Mouse (Mus musculus): Measurements from ENCODE around the gene Nfasc. TPM values are rescaled to one million over a fixed set of nuclear protein-coding genes. Genes with fewer than 3 reads are reported as not detected.
A peak's percentile ranks its signal among the peaks of the same experiment; 100 is the strongest.

Nfasc gene
- polyA plus RNA-seq, 1 experiment from 2014 or later = 0.24 TPM

DNA sequence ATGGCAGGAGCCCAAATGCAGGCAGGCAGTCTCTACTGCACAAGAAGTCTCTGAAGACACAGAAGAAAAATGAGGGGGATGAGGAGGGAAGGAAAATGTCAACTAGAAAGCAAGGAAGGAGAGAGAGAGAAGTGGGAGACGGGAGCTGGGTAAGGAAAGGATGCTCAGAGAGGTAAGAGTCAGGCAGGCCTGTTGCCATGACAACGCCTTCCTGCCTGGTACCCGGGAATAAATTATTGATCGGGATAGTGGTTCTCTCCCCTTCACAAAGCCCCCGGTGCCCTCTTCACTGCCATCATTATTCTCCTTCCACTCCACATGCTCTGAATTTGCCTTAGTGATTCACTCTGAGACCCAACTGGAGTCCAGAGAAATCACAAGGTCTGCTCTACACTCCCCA, 23.4 kb downstream of the Nfasc start:
- Histone ChIP-seq H3K36me3 (ENCODE audit: control insufficient read depth, insufficient read depth, low read length) (no peaks in the 10 kb centered on the region), H3K9ac (ENCODE audit: low read depth, low read length) (no peak overlapping the region), H3K4me2 (no peak overlapping the region), H3K27ac (ENCODE audit: low read depth, low read length) (no peak overlapping the region), H3K27me3 (ENCODE audit: control insufficient read depth, insufficient read depth, low read length) (no peaks in the 10 kb centered on the region; the same call in 1 of the 2 replicates), H3K4me1 (ENCODE audit: control insufficient read depth, insufficient read depth, low read length) (no peaks in the 10 kb centered on the region), H3K9me3 (replicated peaks; ENCODE audit: control insufficient read depth, low read length) (no peaks in the 10 kb centered on the region), H3K4me3 (ENCODE audit: low read depth, low read length) (no peak overlapping the region)
- ATAC-seq (replicated peaks; ENCODE audit: insufficient number of reproducible peaks, low FRiP score, low TSS enrichment) = no peak
- 77% methylated on average over 5 of the region's 5 CpGs for WGBS (ENCODE audit: insufficient replicate concordance)

DNA sequence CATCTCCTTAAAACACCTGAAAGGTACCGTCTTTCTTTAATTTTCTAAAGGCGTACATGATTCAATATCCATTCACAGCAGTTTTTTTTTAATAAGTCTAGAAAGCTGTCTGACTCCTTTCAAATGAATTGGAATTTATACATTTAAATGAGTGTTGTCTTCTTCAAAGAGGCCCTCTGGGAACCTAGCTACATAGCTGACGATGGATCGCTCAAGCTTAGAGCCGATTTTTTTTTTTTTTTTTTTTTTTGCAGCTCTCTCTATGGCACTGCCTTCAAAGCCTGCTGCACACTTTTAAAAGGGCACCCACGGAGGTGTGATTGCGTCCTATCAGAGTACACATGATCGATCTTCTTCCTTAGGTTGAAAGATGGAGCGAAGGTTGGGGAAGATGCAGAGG, 26.6 kb downstream of the Nfasc start:
- WGBS (ENCODE audit: insufficient replicate concordance) = 87% methylated on average over 9 of the region's 9 CpGs
- Histone ChIP-seq H3K4me2 (no peak overlapping the region), H3K27me3 (ENCODE audit: control insufficient read depth, insufficient read depth, low read length) (no peaks in the 10 kb centered on the region; the same call in 1 of the 2 replicates), H3K27ac (ENCODE audit: low read depth, low read length) (no peak overlapping the region), H3K36me3 (ENCODE audit: control insufficient read depth, insufficient read depth, low read length) (no peaks in the 10 kb centered on the region), H3K9ac (ENCODE audit: low read depth, low read length) (no peak overlapping the region), H3K9me3 (replicated peaks; ENCODE audit: control insufficient read depth, low read length) (no peaks in the 10 kb centered on the region), H3K4me1 (ENCODE audit: control insufficient read depth, insufficient read depth, low read length) (no peaks in the 10 kb centered on the region), H3K4me3 (ENCODE audit: low read depth, low read length) (no peak overlapping the region)
- ATAC-seq (replicated peaks; ENCODE audit: insufficient number of reproducible peaks, low FRiP score, low TSS enrichment) = no peak

DNA sequence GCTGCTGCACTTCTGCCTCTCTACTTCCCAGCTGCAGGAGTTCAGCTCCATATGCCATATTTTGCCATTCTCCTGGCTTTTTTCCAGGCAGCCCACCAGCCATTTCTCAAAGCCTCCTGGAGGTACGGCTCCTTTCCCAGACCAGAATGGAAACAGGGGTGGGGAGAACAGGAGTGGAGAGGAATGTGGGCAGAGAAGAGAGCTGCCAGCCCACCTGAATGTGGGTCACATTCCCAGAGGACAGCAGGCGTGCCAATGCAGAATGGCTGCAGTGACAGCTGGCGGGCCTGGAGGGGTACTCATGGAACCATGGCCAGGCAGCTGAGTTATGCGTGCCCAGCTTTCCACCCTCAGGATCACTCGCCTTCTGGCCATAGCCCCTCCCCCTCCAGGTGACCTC, 32.2 kb downstream of the Nfasc start:
- Histone ChIP-seq H3K27me3 (ENCODE audit: control insufficient read depth, insufficient read depth, low read length) (peaks cover 3% of the 10 kb centered on the region; the same call in 1 of the 2 replicates), H3K4me2 (no peak overlapping the region), H3K4me1 (ENCODE audit: control insufficient read depth, insufficient read depth, low read length) (no peaks in the 10 kb centered on the region), H3K27ac (ENCODE audit: low read depth, low read length) (no peak overlapping the region), H3K9ac (ENCODE audit: low read depth, low read length) (no peak overlapping the region), H3K4me3 (ENCODE audit: low read depth, low read length) (no peak overlapping the region), H3K36me3 (ENCODE audit: control insufficient read depth, insufficient read depth, low read length) (no peaks in the 10 kb centered on the region), H3K9me3 (replicated peaks; ENCODE audit: control insufficient read depth, low read length) (no peaks in the 10 kb centered on the region)
- ATAC-seq (replicated peaks; ENCODE audit: insufficient number of reproducible peaks, low FRiP score, low TSS enrichment) = no peak
- WGBS (ENCODE audit: insufficient replicate concordance) = 64% methylated on average over 5 of the region's 5 CpGs

DNA sequence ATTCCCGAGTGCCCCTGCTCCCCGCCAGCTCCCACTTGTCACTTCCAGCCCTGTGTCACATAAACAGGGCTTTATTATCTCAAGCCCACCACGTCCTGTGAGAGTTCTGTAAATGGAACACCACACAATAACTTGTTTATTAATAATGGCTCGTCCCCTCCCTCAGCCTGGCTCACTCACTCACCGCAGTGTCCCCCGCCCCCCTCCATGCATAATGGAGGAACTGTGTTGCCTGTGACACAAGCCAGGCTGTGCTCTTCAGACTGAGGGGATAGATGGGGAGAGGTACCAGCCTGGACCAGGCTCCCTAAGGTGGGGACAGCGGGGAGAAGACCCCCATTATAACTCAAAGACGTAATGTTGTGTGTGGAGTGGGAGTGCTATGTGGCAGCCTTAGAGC, 34.3 kb downstream of the Nfasc start:
- Histone ChIP-seq H3K27me3 (ENCODE audit: control insufficient read depth, insufficient read depth, low read length) (peaks cover 7% of the 10 kb centered on the region), H3K9me3 (replicated peaks; ENCODE audit: control insufficient read depth, low read length) (no peaks in the 10 kb centered on the region), H3K4me2 (peak overlapping the region; percentile 47), H3K4me1 (ENCODE audit: control insufficient read depth, insufficient read depth, low read length) (no peaks in the 10 kb centered on the region), H3K27ac (ENCODE audit: low read depth, low read length) (no peak overlapping the region), H3K9ac (ENCODE audit: low read depth, low read length) (no peak overlapping the region), H3K36me3 (ENCODE audit: control insufficient read depth, insufficient read depth, low read length) (no peaks in the 10 kb centered on the region), H3K4me3 (ENCODE audit: low read depth, low read length) (no peak overlapping the region)
- no peak for ATAC-seq (replicated peaks; ENCODE audit: insufficient number of reproducible peaks, low FRiP score, low TSS enrichment)
- 60% methylated on average over 8 of the region's 8 CpGs for WGBS (ENCODE audit: insufficient replicate concordance)

DNA sequence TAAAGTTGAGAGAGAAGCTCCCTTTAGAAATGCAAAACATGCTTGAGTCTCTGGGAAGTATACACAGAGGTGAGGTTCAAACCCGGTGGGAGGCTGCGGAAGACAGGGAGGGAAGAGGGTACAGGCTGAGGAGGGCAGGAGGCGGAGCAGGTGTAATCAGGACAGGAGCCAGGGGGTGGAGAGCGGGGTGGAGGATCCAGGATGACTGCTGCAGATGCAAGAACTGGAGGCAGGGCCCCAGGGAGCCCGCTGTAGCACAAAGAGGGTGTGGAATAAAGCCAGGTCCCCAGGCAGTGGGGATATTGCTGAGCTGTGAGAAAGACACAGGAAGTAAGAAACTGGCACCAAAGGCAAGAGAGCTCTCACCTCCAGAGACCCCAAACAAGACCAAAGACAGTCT, 38.1 kb downstream of the Nfasc start:
- Histone ChIP-seq H3K36me3 (ENCODE audit: control insufficient read depth, insufficient read depth, low read length) (no peaks in the 10 kb centered on the region), H3K4me1 (ENCODE audit: control insufficient read depth, insufficient read depth, low read length) (no peaks in the 10 kb centered on the region), H3K9ac (ENCODE audit: low read depth, low read length) (no peak overlapping the region), H3K9me3 (replicated peaks; ENCODE audit: control insufficient read depth, low read length) (no peaks in the 10 kb centered on the region), H3K4me2 (no peak overlapping the region), H3K4me3 (ENCODE audit: low read depth, low read length) (no peak overlapping the region), H3K27ac (ENCODE audit: low read depth, low read length) (no peak overlapping the region), H3K27me3 (ENCODE audit: control insufficient read depth, insufficient read depth, low read length) (peaks cover 7% of the 10 kb centered on the region)
- WGBS (ENCODE audit: insufficient replicate concordance) = 17% methylated on average over 5 of the region's 5 CpGs
- no peak for ATAC-seq (replicated peaks; ENCODE audit: insufficient number of reproducible peaks, low FRiP score, low TSS enrichment)

DNA sequence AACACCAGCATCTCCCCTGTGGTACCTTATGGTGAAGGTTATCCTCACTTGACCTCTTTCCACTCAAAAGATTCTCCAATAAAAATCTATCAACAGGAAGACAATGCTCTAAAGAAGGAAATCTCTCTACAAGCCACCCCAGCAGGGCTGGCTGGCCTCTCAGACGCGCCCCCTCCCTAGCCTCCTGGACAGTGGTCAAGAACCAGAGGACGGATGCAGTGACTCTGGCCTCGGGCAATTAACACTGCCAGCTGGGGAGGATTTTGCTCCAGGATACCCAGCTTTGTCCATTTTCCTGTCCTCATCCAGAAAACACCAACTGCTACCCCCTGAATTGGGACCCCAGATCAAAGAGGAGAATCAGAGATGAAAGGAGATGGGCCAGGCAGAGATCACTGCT, 44.7 kb downstream of the Nfasc start:
- no peak for ATAC-seq (replicated peaks; ENCODE audit: insufficient number of reproducible peaks, low FRiP score, low TSS enrichment)
- WGBS (ENCODE audit: insufficient replicate concordance) = 68% methylated on average over 4 of the region's 4 CpGs
- H3K9ac ChIP-seq (ENCODE audit: low read depth, low read length) = no peak overlapping the region

DNA sequence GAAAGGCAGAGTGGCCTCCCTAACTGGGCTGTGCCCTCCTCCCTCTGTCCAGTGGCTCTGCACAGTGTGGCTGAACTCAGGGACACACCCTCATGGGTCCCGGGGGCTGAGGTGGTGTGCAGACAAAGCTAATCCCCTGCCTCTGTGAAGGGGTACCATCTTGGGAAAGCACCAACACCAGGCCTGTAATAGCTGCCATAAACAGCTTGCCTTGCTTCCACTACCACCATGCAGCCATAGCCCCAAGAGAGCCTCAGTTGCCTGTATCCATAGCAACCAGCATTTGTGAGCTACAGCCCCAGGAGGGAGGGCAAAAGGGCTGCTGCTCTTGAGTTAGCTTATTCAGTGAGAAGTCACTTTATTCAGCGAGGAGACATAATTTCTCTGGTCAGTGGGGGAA, 45.4 kb downstream of the Nfasc start:
- WGBS (ENCODE audit: insufficient replicate concordance) = 32% methylated on average over 2 of the region's 2 CpGs

More for the DNA sequence above, 44.7 kb downstream of the Nfasc start:
- Histone ChIP-seq H3K4me1 (ENCODE audit: control insufficient read depth, insufficient read depth, low read length) (no peaks in the 10 kb centered on the region), H3K27ac (ENCODE audit: low read depth, low read length) (no peak overlapping the region), H3K4me3 (ENCODE audit: low read depth, low read length) (no peak overlapping the region), H3K36me3 (ENCODE audit: control insufficient read depth, insufficient read depth, low read length) (no peaks in the 10 kb centered on the region), H3K9me3 (replicated peaks; ENCODE audit: control insufficient read depth, low read length) (no peaks in the 10 kb centered on the region), H3K4me2 (no peak overlapping the region), H3K27me3 (ENCODE audit: control insufficient read depth, insufficient read depth, low read length) (no peaks in the 10 kb centered on the region)

DNA sequence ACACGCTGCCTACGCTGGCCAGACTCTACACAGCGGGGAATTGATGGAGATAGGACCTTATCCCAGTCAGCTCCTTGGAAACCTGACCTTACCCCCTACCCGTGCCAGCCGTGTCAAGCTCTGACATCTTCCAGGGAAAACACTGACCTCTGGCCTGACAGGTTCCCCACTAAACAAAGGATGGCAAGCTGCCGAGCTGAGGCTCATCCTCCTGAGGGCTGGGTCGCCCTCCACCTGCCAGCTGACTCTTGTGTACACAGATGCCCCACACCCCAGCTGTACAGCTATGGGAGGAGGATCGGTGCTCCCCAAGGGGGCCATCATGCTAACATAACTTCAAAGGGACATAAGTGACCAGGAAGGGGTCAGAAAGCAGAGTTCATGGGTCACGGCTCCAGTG, 47.6 kb downstream of the Nfasc start:
- Histone ChIP-seq H3K27ac (ENCODE audit: low read depth, low read length) (no peak overlapping the region), H3K9ac (ENCODE audit: low read depth, low read length) (no peak overlapping the region)

More for the DNA sequence above, 45.4 kb downstream of the Nfasc start:
- no peak overlapping the region for H3K4me2 ChIP-seq
- H3K4me3 ChIP-seq (ENCODE audit: low read depth, low read length) = no peak overlapping the region
- H3K9me3 ChIP-seq (replicated peaks; ENCODE audit: control insufficient read depth, low read length) = no peaks in the 10 kb centered on the region
- no peak for ATAC-seq (replicated peaks; ENCODE audit: insufficient number of reproducible peaks, low FRiP score, low TSS enrichment)
- H3K36me3 ChIP-seq (ENCODE audit: control insufficient read depth, insufficient read depth, low read length) = no peaks in the 10 kb centered on the region
- H3K4me1 ChIP-seq (ENCODE audit: control insufficient read depth, insufficient read depth, low read length) = no peaks in the 10 kb centered on the region
- no peak overlapping the region for H3K9ac ChIP-seq (ENCODE audit: low read depth, low read length)
- no peak overlapping the region for H3K27ac ChIP-seq (ENCODE audit: low read depth, low read length)
- H3K27me3 ChIP-seq (ENCODE audit: control insufficient read depth, insufficient read depth, low read length) = no peaks in the 10 kb centered on the region

DNA sequence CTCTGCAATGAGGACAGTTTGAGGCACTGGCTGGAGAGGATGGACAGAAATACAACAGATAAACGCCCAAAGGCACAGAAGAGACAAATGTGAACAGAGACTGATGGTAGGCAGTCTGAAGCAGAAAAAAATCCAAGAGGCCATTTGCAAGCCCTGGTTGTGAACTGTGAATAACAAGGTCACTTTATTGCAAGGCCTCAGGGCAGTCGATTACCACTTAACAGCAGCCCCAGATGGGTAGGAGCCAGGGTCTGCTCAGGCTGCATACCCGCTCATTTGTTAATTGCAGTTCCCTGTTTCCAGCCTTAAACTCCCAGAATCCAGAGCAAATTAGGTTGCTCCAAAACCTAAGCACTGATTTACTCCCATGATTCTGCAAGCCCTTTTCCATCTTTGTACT, 52.4 kb downstream of the Nfasc start:
- WGBS (ENCODE audit: insufficient replicate concordance) = 63% methylated on average over 3 of the region's 3 CpGs
- Histone ChIP-seq H3K36me3 (ENCODE audit: control insufficient read depth, insufficient read depth, low read length) (no peaks in the 10 kb centered on the region), H3K9me3 (replicated peaks; ENCODE audit: control insufficient read depth, low read length) (no peaks in the 10 kb centered on the region), H3K4me1 (ENCODE audit: control insufficient read depth, insufficient read depth, low read length) (peaks cover 3% of the 10 kb centered on the region; the same call in 1 of the 2 replicates), H3K4me2 (no peak overlapping the region), H3K4me3 (ENCODE audit: low read depth, low read length) (no peak overlapping the region), H3K9ac (ENCODE audit: low read depth, low read length) (no peak overlapping the region), H3K27me3 (ENCODE audit: control insufficient read depth, insufficient read depth, low read length) (peaks cover 3% of the 10 kb centered on the region; the same call in 1 of the 2 replicates), H3K27ac (ENCODE audit: low read depth, low read length) (no peak overlapping the region)
- ATAC-seq (replicated peaks; ENCODE audit: insufficient number of reproducible peaks, low FRiP score, low TSS enrichment) = no peak

More for the DNA sequence above, 47.6 kb downstream of the Nfasc start:
- no peak overlapping the region for H3K4me2 ChIP-seq
- H3K4me1 ChIP-seq (ENCODE audit: control insufficient read depth, insufficient read depth, low read length) = no peaks in the 10 kb centered on the region
- 39% methylated on average over 9 of the region's 9 CpGs for WGBS (ENCODE audit: insufficient replicate concordance)
- no peak for ATAC-seq (replicated peaks; ENCODE audit: insufficient number of reproducible peaks, low FRiP score, low TSS enrichment)
- H3K36me3 ChIP-seq (ENCODE audit: control insufficient read depth, insufficient read depth, low read length) = no peaks in the 10 kb centered on the region
- no peaks in the 10 kb centered on the region for H3K9me3 ChIP-seq (replicated peaks; ENCODE audit: control insufficient read depth, low read length)
- no peaks in the 10 kb centered on the region for H3K27me3 ChIP-seq (ENCODE audit: control insufficient read depth, insufficient read depth, low read length)
- H3K4me3 ChIP-seq (ENCODE audit: low read depth, low read length) = no peak overlapping the region

All from heart, embryonic 11.5 days (tissue).